Mouse (Mus musculus) forebrain, postnatal 0 days (tissue): ENCODE measurements around the gene C2cd2. TPM values are rescaled to one million over a fixed set of nuclear protein-coding genes. Genes with fewer than 3 reads are reported as not detected.

Experiments
- ATAC-seq: fragments of 200-750 bp; cut with Nextera tagmentation; 2 replicates; pipeline ENCODE4 v1.8.0; 2017; ENCODE audit warnings: mild to moderate bottlenecking, moderate library complexity
- DNase-seq: peaks from one replicate; pipeline ENCODE4 v3.0.0-alpha.2; 2015
- H3K27ac ChIP-seq: fragments of 300-500 bp; sonication (generic); 2 replicates; pipeline ENCODE4 v1.5.1; 2014; ENCODE audit warnings: low read depth, mild to moderate bottlenecking, antibody characterized with exemption, low read length, moderate library complexity, mixed read lengths
- H3K27me3 ChIP-seq: fragments of 300-500 bp; sonication (generic); 2 replicates; pipeline ENCODE4 v1.6.1; 2014; ENCODE audit warnings: mild to moderate bottlenecking, low read length, mixed read lengths; ENCODE audit not compliant: insufficient read depth
- H3K36me3 ChIP-seq: fragments of 300-500 bp; sonication (generic); 2 replicates; pipeline ENCODE4 v1.6.1; 2014; ENCODE audit warnings: mild to moderate bottlenecking, moderate library complexity; ENCODE audit not compliant: insufficient read depth
- H3K4me1 ChIP-seq: fragments of 300-500 bp; sonication (generic); 2 replicates; pipeline ENCODE4 v1.6.1; 2014; ENCODE audit warnings: antibody characterized with exemption; ENCODE audit not compliant: insufficient read depth
- H3K4me2 ChIP-seq: fragments of 300-500 bp; sonication (generic); 2 replicates; pipeline ENCODE4 v1.6.1; 2014; ENCODE audit warnings: low read depth, mild to moderate bottlenecking, moderate library complexity
- H3K4me3 ChIP-seq: fragments of 300-500 bp; sonication (generic); 2 replicates; pipeline ENCODE4 v1.5.1; 2014; ENCODE audit warnings: low read depth, low read length, mixed read lengths
- H3K9ac ChIP-seq: fragments of 300-500 bp; sonication (generic); 2 replicates; pipeline ENCODE4 v1.6.1; 2014; ENCODE audit warnings: mild to moderate bottlenecking
- H3K9me3 ChIP-seq: fragments of 300-500 bp; sonication (generic); 2 replicates; pipeline ENCODE4 v1.6.1; 2016; ENCODE audit warnings: low read length
- CTCF ChIP-seq: sonication (generic); IDR thresholded peaks from 2 replicates; pipeline ENCODE4 v1.5.1; 2016; ENCODE audit warnings: antibody characterized with exemption, control low read depth, low read depth
- WGBS: fragments of 180-500 bp; shearing (Covaris S2); extraction: QIAGEN DNeasy Blood & Tissue Kit; methylation state at CpG from one replicate; pipeline ENCODE4 v1.1.7; 2014; 5-methylcytosine and 5-hydroxymethylcytosine counted together
- polyA plus RNA-seq: library from polyadenylated mRNA; unstranded; fragments of >200 nt; fragmentation: Nextera tagmentation; extraction: Ambion mirVana; gene quantifications from 2 replicates; pipeline ENCODE4 v1.2.1, GENCODE M21; 2015
- total RNA-seq: library from RNA; depleted of rRNA; stranded (reverse); fragments of >200 nt; gene quantifications from 2 replicates; pipeline ENCODE4 v1.2.3, GENCODE M21; 2014

C2cd2 gene
- total and polyA plus RNA-seq, 2 experiments from 2014 or later: 11.9 to 13.3 TPM

- Histone ChIP-seq H3K4me2 (no peak overlapping the region), H3K27ac (no peak overlapping the region), H3K27me3 (no peaks in the 10 kb centered on the region), H3K36me3 (no peaks in the 10 kb centered on the region), H3K9me3 (no peaks in the 10 kb centered on the region), H3K9ac (no peak overlapping the region), H3K4me3 (no peak overlapping the region), H3K4me1 (no peaks in the 10 kb centered on the region)
- ATAC-seq (no peak), DNase-seq (no peak)
- 82% methylated on average over 3 of the region's 3 CpGs for WGBS
- TF ChIP-seq CTCF: no peak
Measured at GRCm38 (mm10) chr16:97927331-97927938, 35.0 kb downstream of the C2cd2 start.

- no peak overlapping the region for H3K9ac ChIP-seq
- no peak overlapping the region for H3K4me2 ChIP-seq
- peaks cover 1% of the 10 kb centered on the region; the same call in 1 of the 2 replicates for H3K4me1 ChIP-seq
- DNase-seq (no peak), ATAC-seq (no peak)
- H3K27me3 ChIP-seq: no peaks in the 10 kb centered on the region
- H3K36me3 ChIP-seq: no peaks in the 10 kb centered on the region
- 90% methylated on average over 9 of the region's 9 CpGs for WGBS
- no peaks in the 10 kb centered on the region for H3K9me3 ChIP-seq
- TF ChIP-seq CTCF: no peak
- H3K27ac ChIP-seq: no peak overlapping the region
- no peak overlapping the region for H3K4me3 ChIP-seq
Measured at GRCm38 (mm10) chr16:97926381-97926780, 36.0 kb downstream of the C2cd2 start.

GRCm38 (mm10) chr16:97925760-97926159 lies 36.6 kb downstream of the C2cd2 start:
- H3K9ac ChIP-seq: no peak overlapping the region
- H3K4me2 ChIP-seq: no peak overlapping the region
- H3K36me3 ChIP-seq: no peaks in the 10 kb centered on the region
- no peak overlapping the region for H3K4me3 ChIP-seq
- no peak for DNase-seq
- WGBS: 88% methylated on average over 2 of the region's 2 CpGs
- H3K27ac ChIP-seq: no peak overlapping the region
- no peak for ATAC-seq
- TF ChIP-seq CTCF: no peak
- peaks cover 5% of the 10 kb centered on the region; the same call in 1 of the 2 replicates for H3K4me1 ChIP-seq
- no peaks in the 10 kb centered on the region for H3K27me3 ChIP-seq
- no peaks in the 10 kb centered on the region for H3K9me3 ChIP-seq

GRCm38 (mm10) chr16:97923700-97924099 lies 38.7 kb downstream of the C2cd2 start:
- ATAC-seq: no peak
- DNase-seq: no peak
- 83% methylated on average over 1 of the region's 1 CpGs for WGBS
- no peak for TF ChIP-seq CTCF
- no peaks in the 10 kb centered on the region for H3K27me3 ChIP-seq
- no peak overlapping the region for H3K4me2 ChIP-seq
- peaks cover 9% of the 10 kb centered on the region; the same call in 1 of the 2 replicates for H3K4me1 ChIP-seq
- H3K36me3 ChIP-seq: no peaks in the 10 kb centered on the region
- no peaks in the 10 kb centered on the region for H3K9me3 ChIP-seq
- H3K9ac ChIP-seq: no peak overlapping the region
- H3K4me3 ChIP-seq: no peak overlapping the region
- H3K27ac ChIP-seq: no peak overlapping the region

GRCm38 (mm10) chr16:97922779-97923126 lies 39.6 kb downstream of the C2cd2 start:
- ATAC-seq (peak; percentile 49), DNase-seq (no peak)
- TF ChIP-seq CTCF: no peak
- 2% methylated on average over 9 of the region's 9 CpGs for WGBS
- Histone ChIP-seq H3K4me3 (peak overlapping the region; percentile 84), H3K4me1 (peaks cover 9% of the 10 kb centered on the region; the same call in 1 of the 2 replicates), H3K4me2 (peak overlapping the region; percentile 96), H3K36me3 (no peaks in the 10 kb centered on the region), H3K27me3 (no peaks in the 10 kb centered on the region), H3K9ac (peak overlapping the region; percentile 86), H3K9me3 (no peaks in the 10 kb centered on the region), H3K27ac (peak overlapping the region; percentile 79)

GRCm38 (mm10) chr16:97921961-97922778 lies 40.2 kb downstream of the C2cd2 start:
- peak; percentile 82 for DNase-seq
- peak overlapping the region; percentile 84 for H3K4me3 ChIP-seq
- H3K4me2 ChIP-seq: peak overlapping the region; percentile 96
- H3K9me3 ChIP-seq: no peaks in the 10 kb centered on the region
- no peaks in the 10 kb centered on the region for H3K36me3 ChIP-seq
- peaks cover 9% of the 10 kb centered on the region; the same call in 1 of the 2 replicates for H3K4me1 ChIP-seq
- no peaks in the 10 kb centered on the region for H3K27me3 ChIP-seq
- H3K27ac ChIP-seq: peak overlapping the region; percentile 79
- peak; percentile 94 for ATAC-seq
- H3K9ac ChIP-seq: peak overlapping the region; percentile 86
- TF ChIP-seq CTCF: no peak
- WGBS: 1% methylated on average over 75 of the region's 75 CpGs

GRCm38 (mm10) chr16:97920621-97921020 lies 41.8 kb downstream of the C2cd2 start:
- H3K36me3 ChIP-seq: no peaks in the 10 kb centered on the region
- no peak for ATAC-seq
- TF ChIP-seq CTCF: no peak
- no peaks in the 10 kb centered on the region for H3K27me3 ChIP-seq
- H3K9me3 ChIP-seq: no peaks in the 10 kb centered on the region
- H3K27ac ChIP-seq: no peak overlapping the region
- peaks cover 9% of the 10 kb centered on the region; the same call in 1 of the 2 replicates for H3K4me1 ChIP-seq
- no peak overlapping the region for H3K9ac ChIP-seq
- no peak overlapping the region for H3K4me3 ChIP-seq
- no peak for DNase-seq
- 97% methylated on average over 1 of the region's 1 CpGs for WGBS
- no peak overlapping the region for H3K4me2 ChIP-seq
